Mouse (Mus musculus) heart, embryonic 11.5 days (tissue): ENCODE data around the gene Sox5. TPM values are rescaled to one million over a fixed set of nuclear protein-coding genes. Genes with fewer than 3 reads are reported as not detected.

Experiments
- ATAC-seq: fragments of 200-750 bp; cut with Nextera tagmentation; replicated peaks from 2 replicates; pipeline ENCODE4 v1.8.0; 2017; ENCODE audit warnings: moderate library complexity; ENCODE audit not compliant: insufficient number of reproducible peaks, low FRiP score, low TSS enrichment
- H3K27ac ChIP-seq: fragments of 300-500 bp; sonication (generic); 2 replicates; pipeline ENCODE4 v1.5.1; 2014; ENCODE audit warnings: mild to moderate bottlenecking, low read depth, low read length
- H3K27me3 ChIP-seq: fragments of 300-500 bp; sonication (generic); 2 replicates; pipeline ENCODE4 v1.6.1; 2014; ENCODE audit warnings: mild to moderate bottlenecking, low read length, mixed read lengths; ENCODE audit not compliant: control insufficient read depth, insufficient read depth
- H3K36me3 ChIP-seq: fragments of 300-500 bp; sonication (generic); 2 replicates; pipeline ENCODE4 v1.6.1; 2014; ENCODE audit warnings: mild to moderate bottlenecking, low read length, moderate library complexity, mixed read lengths; ENCODE audit not compliant: control insufficient read depth, insufficient read depth
- H3K4me1 ChIP-seq: fragments of 300-500 bp; sonication (generic); 2 replicates; pipeline ENCODE4 v1.6.1; 2014; ENCODE audit warnings: low read length; ENCODE audit not compliant: control insufficient read depth, insufficient read depth
- H3K4me2 ChIP-seq: fragments of 300-500 bp; sonication (generic); 2 replicates; pipeline ENCODE4 v1.6.1; 2014; ENCODE audit warnings: mild to moderate bottlenecking, moderate library complexity
- H3K4me3 ChIP-seq: fragments of 300-500 bp; sonication (generic); 2 replicates; pipeline ENCODE4 v1.5.1; 2014; ENCODE audit warnings: low read depth, low read length
- H3K9ac ChIP-seq: fragments of 300-500 bp; sonication (generic); 2 replicates; pipeline ENCODE4 v1.6.1; 2014; ENCODE audit warnings: mild to moderate bottlenecking, low read depth, low read length, moderate library complexity
- H3K9me3 ChIP-seq: fragments of 300-500 bp; sonication (generic); replicated peaks from 2 replicates; pipeline ENCODE4 v1.6.1; 2016; ENCODE audit warnings: low read length; ENCODE audit not compliant: control insufficient read depth
- WGBS: fragments of 180-500 bp; shearing (Covaris S2); extraction: QIAGEN DNeasy Blood & Tissue Kit; methylation state at CpG from one replicate; pipeline ENCODE4 v1.1.7; 2014; ENCODE audit not compliant: insufficient replicate concordance; 5-methylcytosine and 5-hydroxymethylcytosine counted together
- polyA plus RNA-seq: library from polyadenylated mRNA; unstranded; fragments of >200 nt; fragmentation: Nextera tagmentation; extraction: Ambion mirVana; gene quantifications from 2 replicates; pipeline ENCODE4 v1.2.1, GENCODE M21; 2014

The Sox5 gene
- polyA plus RNA-seq, 1 experiment from 2014 or later: 16.2 TPM

- WGBS: 33% methylated on average over 5 of the region's 5 CpGs
- H3K4me1 ChIP-seq: no peaks in the 10 kb centered on the region
- H3K9ac ChIP-seq: no peak overlapping the region
- no peak overlapping the region for H3K4me3 ChIP-seq
- H3K27me3 ChIP-seq: no peaks in the 10 kb centered on the region
- no peaks in the 10 kb centered on the region for H3K36me3 ChIP-seq
- no peak overlapping the region for H3K4me2 ChIP-seq
- ATAC-seq: no peak
- no peak overlapping the region for H3K27ac ChIP-seq
- H3K9me3 ChIP-seq: no peaks in the 10 kb centered on the region; the same call in 1 of the 2 replicates
These were observed 300.9 kb downstream of the Sox5 start for GRCm38 (mm10) chr6:144480648-144481528.

GRCm38 (mm10) chr6:144479861-144480260, 301.9 kb downstream of the Sox5 start:
- H3K9me3 ChIP-seq: no peaks in the 10 kb centered on the region; the same call in 1 of the 2 replicates
- no peak for ATAC-seq
- H3K36me3 ChIP-seq: no peaks in the 10 kb centered on the region
- H3K4me3 ChIP-seq: no peak overlapping the region
- no peak overlapping the region for H3K27ac ChIP-seq
- no peak overlapping the region for H3K9ac ChIP-seq
- H3K4me2 ChIP-seq: no peak overlapping the region
- no peaks in the 10 kb centered on the region for H3K27me3 ChIP-seq
- 69% methylated on average over 4 of the region's 4 CpGs for WGBS
- no peaks in the 10 kb centered on the region for H3K4me1 ChIP-seq

- H3K27me3 ChIP-seq: no peaks in the 10 kb centered on the region
- no peak overlapping the region for H3K9ac ChIP-seq
- H3K4me1 ChIP-seq: no peaks in the 10 kb centered on the region
- no peak overlapping the region for H3K4me3 ChIP-seq
- 65% methylated on average over 16 of the region's 16 CpGs for WGBS
- H3K36me3 ChIP-seq: no peaks in the 10 kb centered on the region
- no peaks in the 10 kb centered on the region; the same call in 1 of the 2 replicates for H3K9me3 ChIP-seq
- no peak overlapping the region for H3K4me2 ChIP-seq
- no peak for ATAC-seq
- H3K27ac ChIP-seq: no peak overlapping the region
These were observed 304.3 kb downstream of the Sox5 start for GRCm38 (mm10) chr6:144477287-144478064.

- H3K4me1 ChIP-seq: no peaks in the 10 kb centered on the region
- no peak overlapping the region for H3K9ac ChIP-seq
- no peak overlapping the region for H3K27ac ChIP-seq
- no peaks in the 10 kb centered on the region; the same call in 1 of the 2 replicates for H3K9me3 ChIP-seq
- no peaks in the 10 kb centered on the region for H3K27me3 ChIP-seq
- H3K36me3 ChIP-seq: no peaks in the 10 kb centered on the region
- H3K4me3 ChIP-seq: no peak overlapping the region
- H3K4me2 ChIP-seq: no peak overlapping the region
- ATAC-seq: no peak
- 80% methylated on average over 7 of the region's 7 CpGs for WGBS
These were observed 308.3 kb downstream of the Sox5 start for GRCm38 (mm10) chr6:144473437-144473836.

GRCm38 (mm10) chr6:144472089-144472900, 309.5 kb downstream of the Sox5 start:
- H3K27ac ChIP-seq: no peak overlapping the region
- H3K36me3 ChIP-seq: no peaks in the 10 kb centered on the region
- no peaks in the 10 kb centered on the region for H3K4me1 ChIP-seq
- no peaks in the 10 kb centered on the region for H3K27me3 ChIP-seq
- ATAC-seq: no peak
- H3K4me3 ChIP-seq: no peak overlapping the region
- H3K9ac ChIP-seq: no peak overlapping the region
- no peak overlapping the region for H3K4me2 ChIP-seq
- 60% methylated on average over 14 of the region's 14 CpGs for WGBS
- no peaks in the 10 kb centered on the region; the same call in 1 of the 2 replicates for H3K9me3 ChIP-seq

- WGBS: 64% methylated on average over 15 of the region's 15 CpGs
These were observed 315.1 kb downstream of the Sox5 start for GRCm38 (mm10) chr6:144466711-144467110.

GRCm38 (mm10) chr6:144463691-144464090, 318.1 kb downstream of the Sox5 start:
- WGBS: 75% methylated on average over 6 of the region's 6 CpGs
- H3K9me3 ChIP-seq: no peaks in the 10 kb centered on the region
- H3K4me2 ChIP-seq: no peak overlapping the region
- ATAC-seq: no peak
- no peak overlapping the region for H3K4me3 ChIP-seq
- no peak overlapping the region for H3K9ac ChIP-seq
- H3K27ac ChIP-seq: no peak overlapping the region
- H3K36me3 ChIP-seq: no peaks in the 10 kb centered on the region
- H3K27me3 ChIP-seq: no peaks in the 10 kb centered on the region
- H3K4me1 ChIP-seq: no peaks in the 10 kb centered on the region

More at GRCm38 (mm10) chr6:144466711-144467110, 315.1 kb downstream of the Sox5 start:
- H3K4me3 ChIP-seq: no peak overlapping the region
- no peak for ATAC-seq
- no peak overlapping the region for H3K27ac ChIP-seq
- H3K36me3 ChIP-seq: no peaks in the 10 kb centered on the region
- no peaks in the 10 kb centered on the region for H3K27me3 ChIP-seq
- H3K4me1 ChIP-seq: no peaks in the 10 kb centered on the region
- H3K9me3 ChIP-seq: no peaks in the 10 kb centered on the region
- H3K9ac ChIP-seq: no peak overlapping the region
- no peak overlapping the region for H3K4me2 ChIP-seq

- no peak overlapping the region for H3K4me3 ChIP-seq
- H3K4me1 ChIP-seq: no peaks in the 10 kb centered on the region
- no peak overlapping the region for H3K27ac ChIP-seq
- no peaks in the 10 kb centered on the region for H3K27me3 ChIP-seq
- H3K36me3 ChIP-seq: no peaks in the 10 kb centered on the region
- 77% methylated on average over 5 of the region's 5 CpGs for WGBS
- H3K9ac ChIP-seq: no peak overlapping the region
- no peak for ATAC-seq
- H3K9me3 ChIP-seq: no peaks in the 10 kb centered on the region
- H3K4me2 ChIP-seq: no peak overlapping the region
These were observed 318.5 kb downstream of the Sox5 start for GRCm38 (mm10) chr6:144463274-144463673.
